Mouse (Mus musculus) ovary, postnatal 10 days (tissue): ENCODE measurements around the gene Zfp367.

Experiments
- DNase-seq: peaks from one replicate; pipeline ENCODE4 v3.0.0; 2022; ENCODE audit warnings: low spot score

Gene Zfp367

GRCm38 (mm10) chr13:64153751-64154267 is 807 bp upstream of the Zfp367 start:
- peak; percentile 19 for DNase-seq

GRCm38 (mm10) chr13:64152671-64153082 is 325 bp downstream of the Zfp367 start:
- no peak for DNase-seq

DNA sequence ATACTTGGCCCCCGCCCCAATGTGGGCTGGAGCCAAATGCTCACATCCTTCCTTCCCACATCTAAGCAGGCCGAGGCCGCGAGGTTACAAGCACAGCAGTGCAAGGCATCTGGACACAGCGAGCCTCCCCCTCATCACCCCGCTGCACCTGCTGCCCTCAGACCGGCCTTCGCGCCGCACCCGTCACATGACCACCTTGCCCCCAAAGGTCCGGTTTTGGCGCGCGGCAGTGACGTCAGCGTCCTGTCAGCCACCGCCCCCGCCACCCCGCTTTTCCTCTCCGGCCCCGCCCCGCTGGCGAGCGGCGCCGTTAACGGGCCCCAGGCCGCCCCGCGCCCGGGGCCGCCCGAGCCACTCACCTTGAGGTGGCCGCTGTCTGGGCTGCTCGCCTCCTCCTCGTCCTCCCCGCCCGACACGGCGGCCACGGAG is 747 bp downstream of the Zfp367 start:
- DNase-seq = peak; percentile 70

GRCm38 (mm10) chr13:64150121-64150520 is 2.9 kb downstream of the Zfp367 start:
- DNase-seq = no peak

GRCm38 (mm10) chr13:64129616-64130375 is 23.2 kb downstream of the Zfp367 start:
- peak; percentile 18 for DNase-seq

DNA sequence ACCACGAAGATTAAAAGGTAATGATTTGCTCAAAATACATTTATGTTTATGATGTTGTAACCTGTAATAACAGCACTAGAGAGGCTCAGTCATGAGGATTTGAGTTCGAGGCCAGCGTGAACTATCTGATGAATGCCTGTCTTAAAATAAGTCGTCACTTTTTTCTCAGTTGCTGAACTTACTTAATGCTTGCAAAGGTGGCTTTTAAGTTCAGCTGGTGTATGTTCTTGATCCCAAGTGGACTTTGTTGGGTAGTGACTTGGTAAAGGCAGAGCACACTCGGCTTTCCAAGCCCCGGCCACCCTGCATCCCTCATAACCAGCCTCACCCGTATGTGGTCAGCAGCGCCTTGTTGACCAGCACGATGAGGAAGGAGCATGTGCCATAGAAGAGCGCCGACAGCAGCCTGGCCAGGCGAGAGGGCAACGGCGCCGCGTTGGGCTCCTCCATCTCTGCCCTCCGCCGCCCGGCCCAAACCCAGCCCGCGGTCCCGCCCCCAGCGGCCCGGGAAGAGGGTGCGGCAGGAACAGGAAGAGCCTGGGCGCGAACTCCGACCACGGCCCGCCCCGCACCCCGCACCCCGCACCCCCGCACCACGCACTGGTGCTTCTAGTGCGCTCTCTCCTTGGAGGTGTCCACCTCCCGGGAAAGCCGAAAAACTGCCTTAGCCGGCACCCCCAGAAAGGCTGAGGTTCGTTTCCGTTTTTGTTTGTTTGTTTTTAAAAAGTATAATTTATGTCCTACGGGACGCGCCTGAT is 24.0 kb downstream of the Zfp367 start, which contains the start of gene Slc35d2:
TSS of gene Slc35d2 (minus strand) at position 511 of the 758 bp plus-strand sequence.
- DNase-seq = peak; percentile 29

DNA sequence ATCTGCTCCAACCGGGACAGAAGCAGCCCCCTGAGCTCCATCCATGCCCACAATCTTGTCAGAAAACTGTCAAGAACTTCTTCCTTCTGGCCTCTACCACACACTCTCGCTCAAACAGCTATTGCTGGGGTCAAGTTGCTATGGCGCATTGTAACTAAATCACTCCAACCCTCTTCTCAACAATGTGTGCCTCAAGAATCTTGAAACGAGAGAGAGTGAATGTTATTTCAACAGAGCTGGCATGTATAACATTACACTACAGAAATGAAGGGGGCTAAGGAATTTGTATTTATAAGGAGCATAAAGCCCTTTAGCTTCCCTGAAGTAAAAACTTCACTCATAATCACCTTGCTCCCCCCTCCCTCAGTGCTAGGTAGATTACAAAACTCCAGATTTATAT is 26.7 kb downstream of the Zfp367 start:
- DNase-seq = no peak

- no peak for DNase-seq
Observed at GRCm38 (mm10) chr13:64124886-64125285, 28.1 kb downstream of the Zfp367 start.

- DNase-seq = no peak
Observed at GRCm38 (mm10) chr13:64123491-64124188, 29.4 kb downstream of the Zfp367 start.

GRCm38 (mm10) chr13:64120760-64121159 is 32.2 kb downstream of the Zfp367 start:
- no peak for DNase-seq

DNA sequence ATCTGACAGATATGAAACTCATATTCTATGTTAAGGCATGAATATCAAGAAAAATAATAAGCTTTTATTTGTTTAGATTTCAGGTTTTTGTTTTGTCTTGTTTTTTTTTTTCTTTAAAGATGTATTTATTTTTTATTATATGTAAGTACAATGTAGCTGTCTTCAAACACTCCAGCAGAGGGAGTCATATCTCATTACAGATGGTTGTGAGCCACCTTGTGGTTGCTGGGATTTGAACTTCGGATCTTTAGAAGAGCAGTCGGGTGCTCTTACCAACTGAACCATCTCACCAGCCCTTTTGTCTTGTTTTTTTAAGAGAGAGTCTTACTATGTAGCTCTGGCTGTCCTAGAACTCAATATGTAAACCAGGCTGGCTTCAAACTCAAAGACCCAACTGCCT is 35.6 kb downstream of the Zfp367 start:
- no peak for DNase-seq

DNA sequence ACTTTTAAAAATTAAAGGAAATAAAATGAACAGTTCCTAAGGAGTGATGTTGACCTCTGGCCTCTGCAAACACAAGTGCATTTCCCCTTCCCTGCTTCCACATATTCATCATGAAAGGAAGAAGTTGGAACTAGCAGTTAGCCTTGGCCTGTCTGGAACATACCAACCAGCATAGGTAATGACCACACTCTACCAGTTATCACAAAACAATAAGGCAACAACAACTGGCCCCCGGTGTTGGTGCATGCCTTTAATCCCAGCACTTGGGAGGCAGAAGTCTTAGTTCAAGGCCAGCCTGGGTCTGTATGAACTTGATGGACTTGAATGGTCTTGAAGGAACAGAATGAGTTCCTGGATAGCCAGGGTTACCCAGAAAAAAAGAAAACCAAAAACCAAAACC is 42.6 kb downstream of the Zfp367 start:
- DNase-seq = no peak

DNA sequence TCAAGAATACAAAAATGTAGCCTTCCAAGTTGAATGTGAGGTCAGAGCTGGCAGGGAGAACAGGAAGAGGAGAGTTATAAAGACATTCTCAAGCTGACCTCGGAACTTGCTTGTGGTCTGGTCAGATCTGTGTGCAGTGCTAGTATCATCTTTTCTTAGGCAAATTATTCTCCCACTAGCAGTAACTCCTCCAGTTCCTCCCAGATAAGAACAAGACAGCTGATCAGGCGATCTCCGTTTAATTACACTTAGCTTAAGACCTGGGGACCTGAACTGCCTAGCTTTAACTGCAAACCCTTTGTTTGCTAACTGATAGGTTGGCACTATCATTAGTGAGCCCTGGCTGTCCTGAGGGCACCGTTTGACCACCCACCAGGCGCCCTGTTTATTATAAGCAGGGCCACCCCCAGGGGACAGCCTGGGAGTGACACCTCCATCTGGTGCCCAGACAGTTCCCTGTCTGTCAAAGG is 44.6 kb downstream of the Zfp367 start:
- DNase-seq = no peak

DNA sequence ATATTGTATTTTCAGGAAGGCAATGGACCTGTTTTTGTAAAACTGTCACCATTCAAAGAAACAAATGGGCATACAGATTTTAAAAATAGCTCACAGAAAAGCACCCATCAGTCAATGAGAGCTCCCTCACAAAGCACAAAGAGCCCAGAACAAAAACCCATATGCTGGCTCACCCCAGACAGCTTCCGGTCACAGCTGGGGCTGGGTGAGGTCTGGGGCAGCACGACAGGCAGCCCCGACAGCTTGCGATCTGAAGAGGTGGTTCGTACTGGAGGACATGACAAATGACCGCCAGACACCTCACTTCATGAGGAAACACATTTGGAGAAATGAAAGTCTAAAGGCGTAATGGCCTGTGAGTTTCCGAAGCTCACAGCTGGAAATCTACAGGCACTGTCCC is 45.5 kb downstream of the Zfp367 start:
- DNase-seq = no peak

DNA sequence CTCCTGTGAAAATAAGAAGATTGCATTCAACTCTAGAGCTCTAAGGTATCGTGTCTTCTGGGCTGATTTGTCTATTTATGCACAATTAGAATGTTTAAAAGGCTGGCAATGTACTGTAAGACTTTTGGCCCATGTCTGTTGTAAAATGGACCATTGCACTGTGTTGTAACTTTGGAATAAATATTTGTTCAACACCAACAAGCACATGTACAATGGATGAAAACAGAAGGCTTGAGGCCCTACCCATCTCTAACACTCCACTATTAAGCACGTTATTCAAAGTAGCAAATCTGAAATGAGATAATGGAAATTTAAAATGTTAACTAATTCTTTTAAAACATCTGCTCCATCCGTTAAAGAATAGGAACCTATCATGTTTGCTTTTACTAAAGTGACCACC is 45.9 kb downstream of the Zfp367 start:
- no peak for DNase-seq

DNA sequence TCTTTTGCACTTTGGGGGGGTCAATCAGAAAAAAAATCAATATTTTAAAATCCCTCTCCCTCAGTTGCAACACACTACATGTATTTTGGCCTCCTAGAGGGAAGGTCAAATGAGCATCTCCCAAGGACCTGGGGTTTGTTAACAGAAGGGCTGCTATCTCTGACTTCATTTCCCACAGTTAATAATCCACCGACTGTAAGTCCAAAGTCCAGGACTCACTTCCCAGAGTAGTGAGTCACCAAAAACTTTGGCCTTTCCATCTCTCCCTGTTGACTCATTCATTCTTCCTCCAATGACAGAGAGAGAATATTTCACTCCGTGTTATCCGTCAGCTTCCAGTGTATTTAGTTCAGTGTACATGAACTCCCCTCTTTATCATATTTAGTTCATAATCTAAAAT is 47.3 kb downstream of the Zfp367 start:
- no peak for DNase-seq

DNA sequence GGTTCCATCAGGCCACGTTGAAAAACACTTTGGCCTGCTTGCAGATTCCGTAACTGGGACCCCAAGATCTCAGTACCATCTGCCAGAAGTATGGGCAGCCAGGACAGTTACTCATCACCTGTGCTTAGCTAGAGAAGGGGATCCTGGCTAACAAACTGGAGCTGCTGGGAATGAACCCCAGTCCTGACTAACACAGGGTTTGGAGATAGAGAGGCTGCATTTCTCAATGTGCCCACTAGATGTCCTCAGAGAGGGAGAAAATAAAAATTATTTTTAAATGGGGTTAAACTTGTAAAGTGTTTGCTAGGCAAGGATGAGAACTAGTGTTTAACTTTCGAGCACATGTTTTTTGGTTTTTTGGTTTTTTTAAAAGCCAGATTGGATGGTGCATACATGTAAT is 52.8 kb downstream of the Zfp367 start:
- DNase-seq = no peak

DNA sequence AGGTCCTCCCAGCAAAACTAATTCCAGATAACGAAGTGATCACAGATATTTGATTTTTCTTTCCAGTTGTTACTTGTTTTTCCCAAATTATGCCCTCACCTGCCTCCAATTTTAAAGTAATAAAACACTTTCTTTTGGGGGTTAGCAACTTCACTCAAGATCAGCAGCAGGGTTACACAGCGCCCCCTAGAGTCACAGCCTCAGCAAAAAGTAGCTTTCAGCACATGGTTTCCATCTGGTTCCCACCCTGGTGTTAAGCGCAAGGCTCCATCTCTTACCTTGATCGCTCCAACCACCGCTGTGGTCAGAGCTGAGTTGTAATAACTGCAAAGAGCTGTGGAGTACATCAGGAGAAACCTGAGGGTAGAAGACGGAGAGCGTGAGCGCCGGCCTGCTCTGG is 54.0 kb downstream of the Zfp367 start:
- no peak for DNase-seq

DNA sequence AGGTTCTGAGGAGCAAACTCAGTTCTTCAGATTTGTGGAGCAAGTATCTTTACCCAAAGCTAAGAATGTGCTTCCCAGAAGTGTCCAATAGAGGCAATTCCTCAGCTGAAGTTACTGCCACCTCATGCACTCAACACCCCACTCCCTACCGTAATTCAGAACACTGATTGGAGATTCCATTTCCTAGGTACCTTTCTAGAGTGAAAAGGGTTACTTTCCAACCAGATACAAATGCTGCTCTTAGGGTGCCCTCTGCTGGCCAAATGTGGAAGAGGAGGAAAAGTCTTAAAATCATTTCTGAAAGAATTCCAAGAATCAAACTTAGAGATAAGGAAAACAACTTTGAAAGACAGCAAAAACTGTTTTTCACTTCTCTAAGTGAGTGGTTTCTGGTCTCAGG is 59.7 kb downstream of the Zfp367 start:
- DNase-seq = peak; percentile 63

DNA sequence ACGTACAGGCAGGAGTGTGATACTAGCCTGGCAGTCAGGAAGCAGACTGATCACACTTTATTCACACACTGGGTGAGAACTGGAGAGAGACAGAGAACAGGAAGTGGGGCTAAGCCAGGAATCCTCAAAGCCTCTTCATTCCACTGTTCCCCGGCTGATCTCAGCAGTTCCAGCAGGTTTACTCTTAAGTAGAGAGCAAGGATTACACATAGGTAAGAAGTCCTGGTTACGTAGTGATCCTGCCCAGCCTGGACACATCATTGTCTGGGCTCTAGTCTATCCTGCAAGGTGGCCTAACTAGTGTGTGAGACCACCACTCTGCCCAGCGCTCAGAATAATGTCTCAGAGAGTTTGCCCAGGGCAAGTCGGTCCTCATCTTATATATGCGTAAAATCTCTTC is 60.2 kb downstream of the Zfp367 start:
- DNase-seq = no peak

- DNase-seq = no peak
Observed at GRCm38 (mm10) chr13:64092141-64092540, 60.9 kb downstream of the Zfp367 start.

DNA sequence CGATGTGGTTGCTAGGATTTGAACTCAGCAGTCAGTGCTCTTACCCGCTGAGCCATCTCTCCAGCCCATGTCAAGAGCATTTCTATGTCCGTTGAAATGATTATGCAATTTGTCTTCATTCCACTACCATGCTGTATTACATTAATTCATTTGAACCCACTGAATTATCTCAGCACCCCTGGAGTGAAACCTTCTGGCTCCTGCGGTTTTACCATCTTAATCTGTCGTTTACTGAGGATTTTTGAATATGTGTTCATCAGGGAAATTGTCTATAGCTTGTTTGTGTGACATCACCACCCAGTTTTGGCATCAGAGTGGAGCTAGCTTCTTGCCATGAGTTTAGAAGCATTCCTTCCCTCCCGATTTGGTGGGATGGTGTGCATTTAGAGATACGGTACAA is 62.0 kb downstream of the Zfp367 start:
- no peak for DNase-seq
